Mouse (Mus musculus) forebrain, embryonic 14.5 days (tissue): ENCODE results near the gene Enpp3. TPM values are rescaled to one million over a fixed set of nuclear protein-coding genes. Genes with fewer than 3 reads are reported as not detected.
A peak's percentile ranks its signal among the peaks of the same experiment; 100 is the strongest.

Experiments used
- ATAC-seq: fragments of 200-750 bp; cut with Nextera tagmentation; 2 replicates; pipeline ENCODE4 v1.8.0; 2017; ENCODE audit warnings: mild to moderate bottlenecking, moderate library complexity
- DNase-seq: peaks from one replicate; pipeline ENCODE4 v3.0.0-alpha.2; 2015; ENCODE audit warnings: low spot score
- H3K27ac ChIP-seq: fragments of 300-500 bp; sonication (generic); 2 replicates; pipeline ENCODE4 v1.5.1; 2014; ENCODE audit warnings: low read depth, mild to moderate bottlenecking, control low read depth, low read length, moderate library complexity
- H3K27me3 ChIP-seq: fragments of 300-500 bp; sonication (generic); replicated peaks from 2 replicates; pipeline ENCODE4 v1.6.1; 2014; ENCODE audit warnings: low read length, control low read depth, mixed read lengths; ENCODE audit not compliant: control insufficient read depth, insufficient read depth
- H3K36me3 ChIP-seq: fragments of 300-500 bp; sonication (generic); 2 replicates; pipeline ENCODE4 v1.6.1; 2014; ENCODE audit warnings: low read length, control low read depth; ENCODE audit not compliant: control insufficient read depth, insufficient read depth
- H3K4me1 ChIP-seq: fragments of 300-500 bp; sonication (generic); 2 replicates; pipeline ENCODE4 v1.6.1; 2014; ENCODE audit warnings: antibody characterized with exemption, low read length, control low read depth; ENCODE audit not compliant: control insufficient read depth, insufficient read depth
- H3K4me2 ChIP-seq: fragments of 300-500 bp; sonication (generic); 2 replicates; pipeline ENCODE4 v1.6.1; 2014; ENCODE audit warnings: mild to moderate bottlenecking, control low read depth, low read length
- H3K4me3 ChIP-seq: fragments of 300-500 bp; sonication (generic); 2 replicates; pipeline ENCODE4 v1.5.1; 2014; ENCODE audit warnings: low read depth, low read length, control low read depth
- H3K9ac ChIP-seq: fragments of 300-500 bp; sonication (generic); 2 replicates; pipeline ENCODE4 v1.6.1; 2014; ENCODE audit warnings: mild to moderate bottlenecking, low read length, control low read depth, moderate library complexity
- H3K9me3 ChIP-seq: fragments of 300-500 bp; sonication (generic); replicated peaks from 2 replicates; pipeline ENCODE4 v1.6.1; 2016; ENCODE audit warnings: low read length, control low read depth, mixed read lengths; ENCODE audit not compliant: control insufficient read depth
- WGBS: fragments of 180-500 bp; shearing (Covaris S2); extraction: QIAGEN DNeasy Blood & Tissue Kit; methylation state at CpG from one replicate; pipeline ENCODE4 v1.1.7; 2014; 5-methylcytosine and 5-hydroxymethylcytosine counted together
- polyA plus RNA-seq: library from polyadenylated mRNA; unstranded; fragments of >200 nt; fragmentation: Nextera tagmentation; extraction: Ambion mirVana; gene quantifications from 2 replicates; pipeline ENCODE4 v1.2.1, GENCODE M21; 2014

The Enpp3 gene
- polyA plus RNA-seq, 1 experiment from 2014 or later, result 2.0 TPM

DNA sequence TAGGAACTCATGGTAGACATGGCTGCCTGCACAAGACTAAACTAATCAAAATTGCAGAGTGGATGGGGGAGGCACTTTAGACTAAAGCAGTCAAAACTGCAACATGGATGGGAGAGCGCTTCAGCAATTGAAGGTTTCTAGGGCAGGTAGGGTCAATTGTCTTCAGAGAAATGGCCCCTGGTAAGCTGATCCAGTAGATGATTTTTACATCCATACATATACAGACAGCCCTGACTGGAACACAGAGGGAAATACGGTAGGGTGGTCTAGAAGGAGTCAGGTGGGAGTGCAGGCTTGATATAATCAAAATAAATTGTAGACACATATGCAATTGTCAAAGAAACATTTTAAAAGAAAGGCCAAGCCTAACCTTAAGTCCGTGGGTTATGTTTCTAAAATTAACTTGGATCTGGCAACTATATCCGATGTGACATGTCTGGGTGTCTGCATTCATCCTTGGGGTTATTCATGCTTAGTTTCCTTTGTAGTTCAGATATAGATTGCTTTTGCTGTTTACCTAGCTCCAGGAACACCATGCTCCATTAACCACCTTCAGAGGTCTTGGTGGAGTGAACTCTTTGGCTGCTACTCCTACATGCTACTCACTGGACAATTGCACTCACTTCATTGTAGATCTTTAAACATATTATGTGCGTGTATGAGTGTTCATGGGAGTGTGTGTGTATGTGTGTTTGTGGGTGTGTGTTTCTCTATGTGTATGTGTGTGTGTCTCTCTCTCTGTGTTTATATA lies 107.4 kb downstream of the Enpp3 start:
- 93% methylated on average over 5 of the region's 5 CpGs for WGBS
- no peaks in the 10 kb centered on the region for H3K36me3 ChIP-seq
- H3K27me3 ChIP-seq, result no peaks in the 10 kb centered on the region
- H3K9ac ChIP-seq, result no peak overlapping the region
- H3K4me3 ChIP-seq, result no peak overlapping the region
- no peak for ATAC-seq
- no peak overlapping the region for H3K27ac ChIP-seq
- DNase-seq, result no peak
- H3K4me1 ChIP-seq, result 0 out of 2 replicates have a peak, but pooled peaks cover 2% of the 10 kb centered on the region
- H3K9me3 ChIP-seq, result no peaks in the 10 kb centered on the region
- H3K4me2 ChIP-seq, result no peak overlapping the region

DNA sequence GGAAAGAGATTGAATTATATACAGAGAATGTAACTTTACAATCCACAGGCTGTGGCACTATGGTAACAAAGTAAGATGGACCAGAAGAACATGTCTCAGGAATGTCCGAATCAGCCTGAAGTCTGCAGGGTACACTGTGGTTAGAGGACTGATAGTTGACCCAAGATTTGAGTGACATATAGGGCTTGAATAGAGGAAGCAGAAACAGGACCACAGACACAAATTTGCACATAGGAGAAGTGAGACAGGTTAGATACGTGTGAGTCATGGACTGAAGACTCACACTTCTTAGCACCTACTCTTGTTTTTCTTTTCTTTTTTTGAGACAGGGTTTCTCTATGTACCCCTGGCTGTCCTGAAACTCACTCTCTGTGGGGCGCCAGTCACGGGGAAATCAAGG lies 115.1 kb downstream of the Enpp3 start:
- H3K4me1 ChIP-seq, result 0 out of 2 replicates have a peak, but pooled peaks cover 2% of the 10 kb centered on the region
- H3K9ac ChIP-seq, result no peak overlapping the region
- no peaks in the 10 kb centered on the region for H3K36me3 ChIP-seq
- no peaks in the 10 kb centered on the region for H3K27me3 ChIP-seq
- WGBS, result 90% methylated on average over 4 of the region's 4 CpGs
- no peak overlapping the region for H3K4me2 ChIP-seq
- no peak overlapping the region for H3K4me3 ChIP-seq
- H3K9me3 ChIP-seq, result no peaks in the 10 kb centered on the region
- DNase-seq (no peak), ATAC-seq (no peak)
- H3K27ac ChIP-seq, result no peak overlapping the region

DNA sequence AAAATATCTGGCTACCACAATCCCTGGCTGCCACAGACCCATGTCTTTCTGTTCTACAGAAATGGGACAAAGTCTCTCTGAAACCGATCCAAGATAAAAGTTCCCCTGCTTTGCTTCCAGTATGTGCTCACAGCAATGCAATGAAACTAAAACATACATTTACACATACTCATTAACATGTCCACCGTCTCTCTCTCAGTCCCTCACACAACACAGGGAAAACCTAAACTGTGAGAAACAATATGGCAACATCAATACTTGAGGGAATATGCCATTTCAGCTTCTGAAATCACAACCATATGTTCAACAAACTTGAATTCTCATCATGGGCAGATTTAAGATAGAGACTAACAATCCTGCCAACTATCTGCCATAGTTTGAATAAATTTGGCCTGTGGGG lies 117.4 kb downstream of the Enpp3 start:
- Histone ChIP-seq H3K9ac (no peak overlapping the region), H3K4me3 (no peak overlapping the region), H3K36me3 (no peaks in the 10 kb centered on the region), H3K4me1 (no peaks in the 10 kb centered on the region), H3K9me3 (no peaks in the 10 kb centered on the region), H3K27ac (no peak overlapping the region), H3K27me3 (no peaks in the 10 kb centered on the region), H3K4me2 (no peak overlapping the region)
- peak; percentile 42; the same call in 1 of the 2 replicates for ATAC-seq
- 84% methylated on average over 2 of the region's 2 CpGs for WGBS
- peak; percentile 41 for DNase-seq

Other genes starting within 250 kb of the Enpp3 start
- 1.8 and 2.4 TPM in 2 replicates for gene Ccn2, start 247.4 kb downstream of the Enpp3 start, polyA plus RNA-seq
- gene Enpp1, start 130.7 kb downstream of the Enpp3 start, polyA plus RNA-seq, result 1.9 and 2.9 TPM in 2 replicates
- gene Med23, start 27.2 kb upstream of the Enpp3 start, polyA plus RNA-seq, result 27.9 and 33.1 TPM in 2 replicates
- 0.87 and 1.0 TPM in 2 replicates for gene Arg1, start 84.7 kb upstream of the Enpp3 start, polyA plus RNA-seq